Mouse (Mus musculus) MEL (cell line): ENCODE results near the gene Creld2. TPM values are rescaled to one million over a fixed set of nuclear protein-coding genes. Genes with fewer than 3 reads are reported as not detected.

Experiments used
- DNase-seq: peaks from one replicate; pipeline ENCODE4 v3.0.0; 2011; ENCODE audit warnings: low read depth, low spot score
- H3K27ac ChIP-seq: 2 replicates; pipeline ENCODE4 v1.5.1; 2012; ENCODE audit warnings: low read depth, mild to moderate bottlenecking, control low read depth, low read length, moderate library complexity; ENCODE audit not compliant: control insufficient read depth
- H3K27me3 ChIP-seq, 2 experiments: fragments of 150-350 bp in 1 of 2; sonication (generic) in 1 of 2; 2 replicates each; pipeline ENCODE4 v1.6.1; 2012; ENCODE audit warnings: low read length in 2 of 2, mild to moderate bottlenecking in 2 of 2, improper control_type of control experiment in 1 of 2, moderate library complexity in 1 of 2; ENCODE audit not compliant: insufficient read depth in 2 of 2, control insufficient read depth in 1 of 2
- H3K36me3 ChIP-seq, 2 experiments: 2 replicates each; pipeline ENCODE4 v1.6.1; 2012 to 2014; ENCODE audit warnings: low read length in 2 of 2, improper control_type of control experiment in 1 of 2, inconsistent platforms in 1 of 2, mild to moderate bottlenecking in 1 of 2; ENCODE audit not compliant: insufficient read depth in 2 of 2, control insufficient read depth in 1 of 2
- H3K4me1 ChIP-seq, 2 experiments: fragments of 150-350 bp in 1 of 2; sonication (generic) in 1 of 2; 2 replicates each; pipeline ENCODE4 v1.6.1; 2012; ENCODE audit warnings: low read length in 2 of 2, improper control_type of control experiment in 1 of 2, mild to moderate bottlenecking in 1 of 2; ENCODE audit not compliant: insufficient read depth in 2 of 2, control insufficient read depth in 1 of 2
- H3K4me3 ChIP-seq, 2 experiments: fragments of 150-350 bp in 1 of 2; sonication (generic) in 1 of 2; 2 replicates each; pipeline ENCODE4 v1.5.1; 2012; ENCODE audit warnings: low read depth in 2 of 2, low read length in 2 of 2, mild to moderate bottlenecking in 2 of 2, moderate library complexity in 2 of 2, control low read depth in 1 of 2, improper control_type of control experiment in 1 of 2; ENCODE audit not compliant: control insufficient read depth in 1 of 2, insufficient read depth in 1 of 2
- H3K79me2 ChIP-seq: 2 replicates; pipeline ENCODE4 v1.6.1; 2012; ENCODE audit warnings: mild to moderate bottlenecking, low read length, moderate library complexity; ENCODE audit not compliant: control insufficient read depth, poor library complexity, insufficient read depth
- H3K9ac ChIP-seq: 2 replicates; pipeline ENCODE4 v1.6.1; 2012; ENCODE audit warnings: low read depth, mild to moderate bottlenecking, control low read depth, low read length, moderate library complexity; ENCODE audit not compliant: control insufficient read depth, poor library complexity, severe bottlenecking
- H3K9me3 ChIP-seq: fragments of 150-350 bp; sonication (generic); replicated peaks from 2 replicates; pipeline ENCODE4 v1.6.1; 2012; ENCODE audit warnings: mild to moderate bottlenecking, low read length, improper control_type of control experiment, moderate library complexity; ENCODE audit not compliant: insufficient read depth
- BHLHE40 ChIP-seq: IDR thresholded peaks from 2 replicates; pipeline ENCODE4 v1.6.1; 2012; ENCODE audit warnings: low read depth, mild to moderate bottlenecking, inconsistent platforms, low read length, improper control_type of control experiment, borderline replicate concordance
- CHD1 ChIP-seq: IDR thresholded peaks from 2 replicates; pipeline ENCODE4 v1.6.1; 2012; ENCODE audit warnings: low read depth, mild to moderate bottlenecking, inconsistent platforms, low read length, improper control_type of control experiment
- CTCF ChIP-seq, 3 experiments: IDR thresholded peaks in 2 of 3; conservative IDR thresholded peaks in 1 of 3; 2 replicates each; pipeline ENCODE4 v1.5.1; 2011 to 2012; ENCODE audit warnings: low read length in 3 of 3, low read depth in 2 of 3, mild to moderate bottlenecking in 2 of 3, improper control_type of control experiment in 1 of 3, inconsistent platforms in 1 of 3, mixed read lengths in 1 of 3, moderate library complexity in 1 of 3; ENCODE audit not compliant: control insufficient read depth in 1 of 3, insufficient read depth in 1 of 3, poor library complexity in 1 of 3, severe bottlenecking in 1 of 3
- E2F4 ChIP-seq: IDR thresholded peaks from 2 replicates; pipeline ENCODE4 v1.6.1; 2011; ENCODE audit warnings: low read depth, low read length, improper control_type of control experiment, borderline replicate concordance
- EP300 ChIP-seq, 2 experiments: IDR thresholded peaks; 2 replicates each; pipeline ENCODE4 v1.6.1; 2011; ENCODE audit warnings: improper control_type of control experiment in 2 of 2, low read length in 2 of 2, low read depth in 1 of 2, mild to moderate bottlenecking in 1 of 2
- GABPA ChIP-seq: IDR thresholded peaks from 2 replicates; pipeline ENCODE4 v1.6.1; 2012; ENCODE audit warnings: low read depth, mild to moderate bottlenecking, inconsistent platforms, low read length, improper control_type of control experiment, moderate library complexity
- GATA1 ChIP-seq: IDR thresholded peaks from 2 replicates; pipeline ENCODE4 v1.6.1; 2011; ENCODE audit warnings: low read depth, low read length, improper control_type of control experiment
- HCFC1 ChIP-seq: IDR thresholded peaks from 2 replicates; pipeline ENCODE4 v1.6.1; 2012; ENCODE audit warnings: low read depth, mild to moderate bottlenecking, inconsistent platforms, low read length, improper control_type of control experiment, moderate library complexity
- MAFK ChIP-seq: IDR thresholded peaks from 2 replicates; pipeline ENCODE4 v1.6.1; 2011; ENCODE audit warnings: low read depth, mild to moderate bottlenecking, low read length, improper control_type of control experiment, borderline replicate concordance
- MAX ChIP-seq: IDR thresholded peaks from 2 replicates; pipeline ENCODE4 v1.6.1; 2011; ENCODE audit warnings: low read length, improper control_type of control experiment
- MEF2A ChIP-seq: IDR thresholded peaks from 2 replicates; pipeline ENCODE4 v1.6.1; 2014; ENCODE audit warnings: low read depth, mild to moderate bottlenecking, inconsistent platforms, low read length, improper control_type of control experiment; ENCODE audit not compliant: poor library complexity, insufficient replicate concordance, severe bottlenecking; ENCODE audit errors: extremely low read depth
- MXI1 ChIP-seq: IDR thresholded peaks from 2 replicates; pipeline ENCODE4 v1.6.1; 2011; ENCODE audit warnings: mild to moderate bottlenecking, low read depth, low read length, improper control_type of control experiment
- MYB ChIP-seq: IDR thresholded peaks from 2 replicates; pipeline ENCODE4 v1.6.1; 2011; ENCODE audit warnings: mild to moderate bottlenecking, low read depth, low read length, improper control_type of control experiment
- MYC ChIP-seq: IDR thresholded peaks from 2 replicates; pipeline ENCODE4 v1.6.1; 2011; ENCODE audit warnings: low read depth, mild to moderate bottlenecking, low read length, improper control_type of control experiment, moderate library complexity
- NELFE ChIP-seq: IDR thresholded peaks from 2 replicates; pipeline ENCODE4 v1.6.1; 2011; ENCODE audit warnings: low read depth, low read length, improper control_type of control experiment
- NRF1 ChIP-seq: IDR thresholded peaks from 2 replicates; pipeline ENCODE4 v1.6.1; 2014; ENCODE audit warnings: low read depth, mild to moderate bottlenecking, inconsistent platforms, low read length, improper control_type of control experiment, moderate library complexity; ENCODE audit not compliant: poor library complexity, insufficient read depth, severe bottlenecking
- POLR2AphosphoS5 ChIP-seq: IDR thresholded peaks from 2 replicates; pipeline ENCODE4 v1.6.1; 2012; ENCODE audit warnings: low read depth, borderline replicate concordance, mild to moderate bottlenecking, inconsistent platforms, low read length, moderate library complexity, mixed read lengths
- RAD21 ChIP-seq: IDR thresholded peaks from 2 replicates; pipeline ENCODE4 v1.6.1; 2011; ENCODE audit warnings: mild to moderate bottlenecking, low read depth, low read length, improper control_type of control experiment
- SIN3A ChIP-seq: IDR thresholded peaks from 2 replicates; pipeline ENCODE4 v1.6.1; 2012; ENCODE audit warnings: low read length, improper control_type of control experiment, inconsistent platforms
- SMC3 ChIP-seq: IDR thresholded peaks from 2 replicates; pipeline ENCODE4 v1.6.1; 2011; ENCODE audit warnings: low read depth, low read length, improper control_type of control experiment
- TAL1 ChIP-seq: IDR thresholded peaks from 2 replicates; pipeline ENCODE4 v1.6.1; 2012; ENCODE audit warnings: mild to moderate bottlenecking, inconsistent platforms, low read length, moderate library complexity, mixed read lengths
- TBP ChIP-seq: IDR thresholded peaks from 2 replicates; pipeline ENCODE4 v1.8.0; 2011; ENCODE audit warnings: low read depth, low read length, improper control_type of control experiment
- UBTF ChIP-seq: IDR thresholded peaks from 2 replicates; pipeline ENCODE4 v1.6.1; 2012; ENCODE audit warnings: low read depth, mild to moderate bottlenecking, inconsistent platforms, low read length, improper control_type of control experiment, moderate library complexity, borderline replicate concordance; ENCODE audit not compliant: insufficient read depth
- ZKSCAN1 ChIP-seq: IDR thresholded peaks from 2 replicates; pipeline ENCODE4 v1.6.1; 2012; ENCODE audit warnings: low read depth, mild to moderate bottlenecking, inconsistent platforms, low read length, improper control_type of control experiment, moderate library complexity
- ZMIZ1 ChIP-seq: IDR thresholded peaks from 2 replicates; pipeline ENCODE4 v1.6.1; 2012; ENCODE audit warnings: low read depth, mild to moderate bottlenecking, inconsistent platforms, low read length, improper control_type of control experiment, moderate library complexity
- polyA plus RNA-seq, 2 experiments: library from polyadenylated mRNA; stranded (reverse) in 1 of 2; unstranded in 1 of 2; fragments of >175 nt in 1 of 2; fragments of >200 nt in 1 of 2; gene quantifications; 2 replicates each; pipeline versions ENCODE4 v1.2.1 to v1.2.4; 2012; ENCODE audit warnings: low replicate concordance in 2 of 2, low read depth in 1 of 2; ENCODE audit not compliant: insufficient read length in 2 of 2, insufficient read depth in 1 of 2, missing spikeins in 1 of 2
- total RNA-seq: library from RNA; depleted of rRNA; stranded (reverse); fragments of 300-350 nt; gene quantifications from 2 replicates; pipeline ENCODE4 v1.2.3, GENCODE M21; 2012

Gene Creld2
- total and polyA plus RNA-seq, 3 experiments, result 118 to 188 TPM; not detected in 1

DNA sequence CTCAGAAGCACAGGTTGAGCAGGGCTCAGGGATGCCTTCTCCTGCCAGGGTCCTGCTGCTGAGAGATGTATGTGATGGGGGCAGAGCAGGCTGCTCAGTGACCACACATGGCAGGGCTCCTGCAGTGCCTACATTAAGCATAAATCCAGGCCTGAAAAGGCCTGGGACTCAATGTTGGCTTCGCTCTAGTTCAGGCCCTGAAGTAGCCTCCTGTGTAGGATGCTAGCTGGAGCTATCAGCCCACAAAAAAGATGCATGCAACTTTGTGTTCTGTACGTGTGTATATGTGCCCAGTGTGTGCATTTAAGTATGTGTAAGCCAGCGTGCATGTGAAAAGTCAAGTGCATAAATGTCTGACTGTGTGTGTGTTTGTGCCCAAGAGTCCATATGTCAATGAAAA is 54.6 kb downstream of the Creld2 start:
- H3K27ac ChIP-seq, result no peak overlapping the region
- no peaks in the 10 kb centered on the region for H3K9me3 ChIP-seq
- TF ChIP-seq HCFC1, result no peak
- TF ChIP-seq GATA1, result no peak
- no peak for TF ChIP-seq MEF2A
- H3K79me2 ChIP-seq, result no peaks in the 10 kb centered on the region
- no peak for DNase-seq
- no peak overlapping the region for H3K4me3 ChIP-seq
- H3K4me1 ChIP-seq, result no peaks in the 10 kb centered on the region; a peak in 1 of 4 replicates
- H3K9ac ChIP-seq, result no peak overlapping the region
- H3K27me3 ChIP-seq, result no peaks in the 10 kb centered on the region
- no peaks in the 10 kb centered on the region for H3K36me3 ChIP-seq

DNA sequence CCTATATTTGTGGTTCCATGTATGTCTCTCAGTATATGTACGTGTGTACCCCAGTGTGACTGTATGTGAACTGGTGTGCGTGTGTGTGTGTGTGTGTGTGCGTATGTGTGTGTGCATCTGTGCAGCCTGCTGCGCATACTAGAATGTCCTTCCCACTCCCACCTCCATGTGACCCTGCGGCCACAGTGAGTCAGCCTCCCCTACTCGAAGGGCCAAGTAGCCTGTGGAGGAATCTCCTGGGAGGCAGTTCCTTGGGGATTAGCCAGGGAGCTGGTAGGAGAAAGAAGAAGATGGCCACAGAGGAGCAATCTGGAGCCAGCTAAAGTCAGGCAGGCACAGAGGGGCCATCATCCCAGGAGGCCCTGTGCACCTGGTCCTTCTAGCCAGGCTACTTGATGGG is 55.0 kb downstream of the Creld2 start:
- no peak overlapping the region for H3K9ac ChIP-seq
- no peaks in the 10 kb centered on the region for H3K79me2 ChIP-seq
- H3K27ac ChIP-seq, result no peak overlapping the region
- TF ChIP-seq TBP, result no peak
- TF ChIP-seq SMC3, result no peak
- no peak for TF ChIP-seq EP300 (IDR thresholded peaks at IDR 0.05; ENCODE audit: low read depth in 1 of 2, low read length in 2 of 2)
- no peak for TF ChIP-seq NELFE
- TF ChIP-seq GABPA, result no peak
- no peak for TF ChIP-seq MEF2A
- TF ChIP-seq MYB, result no peak
- TF ChIP-seq RAD21, result no peak
- TF ChIP-seq NRF1, result no peak
- no peaks in the 10 kb centered on the region for H3K36me3 ChIP-seq
- H3K27me3 ChIP-seq, result no peaks in the 10 kb centered on the region
- DNase-seq, result no peak
- H3K4me3 ChIP-seq, result no peak overlapping the region
- H3K9me3 ChIP-seq, result no peaks in the 10 kb centered on the region
- H3K4me1 ChIP-seq, result no peaks in the 10 kb centered on the region; a peak in 1 of 4 replicates

- Histone ChIP-seq H3K27ac (no peak overlapping the region), H3K4me3 (no peak overlapping the region), H3K9me3 (no peaks in the 10 kb centered on the region), H3K36me3 (no peaks in the 10 kb centered on the region), H3K4me1 (no peaks in the 10 kb centered on the region; a peak in 1 of 4 replicates), H3K9ac (no peak overlapping the region), H3K27me3 (peaks cover 0 to 2% of the 10 kb centered on the region in 2 experiments; a peak in 3 of 4 replicates), H3K79me2 (no peaks in the 10 kb centered on the region)
- TF ChIP-seq MYC (no peak), MAFK (no peak), UBTF (no peak), CTCF (IDR thresholded peaks at IDR 0.05 in 2 of 3, conservative IDR thresholded peaks at IDR 0.05 in 1 of 3; ENCODE audit: control insufficient read depth in 1 of 3, insufficient read depth in 1 of 3, low read depth in 2 of 3, low read length in 3 of 3, poor library complexity in 1 of 3, severe bottlenecking in 1 of 3) (no peak), CHD1 (no peak), POLR2AphosphoS5 (no peak), TAL1 (no peak), MEF2A (no peak), NELFE (no peak), HCFC1 (no peak), BHLHE40 (no peak), MAX (no peak), SIN3A (no peak), ZKSCAN1 (no peak), ZMIZ1 (no peak), E2F4 (no peak), MXI1 (no peak), SMC3 (no peak), EP300 (IDR thresholded peaks at IDR 0.05; ENCODE audit: low read depth in 1 of 2, low read length in 2 of 2) (no peak)
- DNase-seq, result no peak
Measured at GRCm38 (mm10) chr15:88875625-88876081, 56.2 kb downstream of the Creld2 start.
